Mouse (Mus musculus): Measurements from ENCODE around the gene Irs3.
"Not testable (repeated sequence)": the region's sequence is repeated elsewhere in the genome, so short reads cannot be mapped to it uniquely, and the experiment has no call there.

The Irs3 gene

DNA sequence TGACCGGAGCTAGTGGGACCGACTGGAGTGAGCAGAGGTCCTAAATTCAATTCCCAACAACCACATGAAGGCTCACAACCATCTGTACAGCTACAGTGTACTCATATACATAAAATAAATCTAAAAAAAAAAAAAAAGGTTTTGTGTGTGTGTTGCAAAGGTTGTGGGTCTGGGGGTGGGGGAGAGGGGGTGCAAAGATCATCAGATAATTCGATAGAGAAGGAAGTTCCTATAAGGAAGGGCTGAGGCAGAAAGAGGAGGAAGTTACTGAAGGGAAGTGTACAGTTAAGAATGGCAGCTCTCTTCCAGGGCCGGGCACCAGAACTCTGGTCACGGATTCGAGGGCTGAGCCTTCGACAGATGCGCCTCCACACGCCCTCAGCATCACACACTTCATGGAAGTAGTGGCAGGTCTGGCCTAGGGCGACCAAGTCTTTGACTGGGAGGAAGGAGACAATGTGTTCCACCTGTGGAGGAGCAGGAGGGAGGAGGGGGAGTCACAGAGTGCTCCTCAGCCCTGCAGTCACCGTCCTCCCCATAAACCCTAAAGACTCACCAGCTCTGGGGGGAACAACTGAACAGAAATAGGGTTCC lies 21.5 kb downstream of the Irs3 start:
- in situ Hi-C loops (cut with MseI, MboI), result no loop called here

DNA sequence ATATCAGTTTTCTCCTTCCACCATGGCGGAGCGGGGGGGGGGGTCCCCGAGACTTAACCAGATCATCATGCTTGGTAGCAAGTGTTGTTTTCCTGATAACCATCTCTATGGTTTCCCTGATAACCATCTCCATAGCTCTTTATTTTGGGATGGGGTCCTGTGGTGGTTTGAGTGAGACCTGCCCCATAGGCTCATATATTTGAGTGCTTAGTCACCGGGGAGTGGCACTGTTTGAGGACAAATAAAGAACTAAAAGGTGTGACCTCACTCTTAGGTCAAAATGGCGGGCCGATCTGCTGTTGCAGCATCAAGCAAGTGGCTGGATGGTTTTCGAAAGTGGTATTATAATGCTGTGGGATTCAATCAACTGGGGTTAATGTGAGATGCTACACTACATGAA lies 30.2 kb downstream of the Irs3 start:
- in situ Hi-C loops (cut with MseI, MboI), result no loop called here

DNA sequence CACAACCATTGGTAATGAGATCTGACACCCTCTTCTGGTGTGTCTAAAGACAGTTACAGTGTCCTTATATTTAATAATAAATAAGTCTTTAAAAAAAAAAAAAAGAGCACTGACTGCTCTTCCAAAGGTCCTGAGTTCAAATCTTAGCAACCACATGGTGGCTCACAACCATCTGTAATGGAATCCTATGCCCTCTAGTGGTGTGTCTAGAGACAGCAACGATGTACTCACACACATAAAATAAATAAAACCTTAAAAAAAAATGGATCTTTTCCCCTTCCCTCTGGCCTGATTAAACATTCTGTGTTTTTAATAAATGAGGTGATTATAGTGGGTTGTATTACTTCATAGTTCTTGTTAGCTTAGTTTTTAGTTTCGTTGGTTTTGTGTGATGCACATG lies 30.6 kb downstream of the Irs3 start:
- in situ Hi-C loops (cut with MseI, MboI), result not testable (repeated sequence)

DNA sequence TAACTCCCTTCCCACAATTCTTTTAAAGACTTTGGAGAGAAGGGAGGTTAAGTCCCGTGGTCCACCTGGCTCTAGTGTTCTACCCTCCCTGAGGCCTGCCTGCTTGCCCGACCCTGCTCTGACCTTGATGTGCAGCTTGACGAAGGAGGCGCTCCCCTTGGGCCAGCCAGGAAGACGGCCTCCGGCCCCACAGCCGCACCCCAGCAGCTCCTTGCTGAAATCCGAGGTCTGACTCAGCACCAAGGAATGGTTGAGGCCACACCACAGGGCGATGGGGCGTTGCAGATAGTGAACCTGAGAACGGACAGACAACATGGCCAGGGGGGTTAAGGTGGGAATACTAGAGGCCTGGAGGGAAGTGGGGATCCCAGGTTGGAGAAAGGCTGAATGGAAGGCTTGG lies 32.0 kb downstream of the Irs3 start, which contains the start of gene Pcolce:
Pcolce (minus strand) TSS at position 235 of the 400 bp plus-strand sequence.
- in situ Hi-C loops (cut with MseI, MboI), result no loop called here

DNA sequence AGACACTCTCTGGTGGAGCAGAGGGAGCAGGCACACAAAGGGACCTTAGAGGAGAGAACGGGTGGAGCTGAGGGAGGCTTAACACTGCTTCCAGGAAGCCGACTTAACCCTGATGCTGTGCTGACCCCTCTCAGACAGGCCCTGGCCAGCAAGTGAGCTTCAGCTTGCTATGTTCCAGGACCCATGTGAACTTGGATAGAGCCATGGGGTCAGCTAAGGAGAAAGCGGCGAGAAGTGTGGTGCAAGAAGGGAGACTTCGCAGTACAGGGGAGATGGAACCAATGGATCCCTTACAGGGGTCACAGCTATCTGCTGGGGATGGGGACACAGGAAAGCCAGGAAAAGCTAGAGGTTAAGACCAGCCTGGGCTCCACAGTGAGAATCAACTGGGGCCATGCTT lies 32.4 kb downstream of the Irs3 start:
- in situ Hi-C loops (cut with MseI, MboI), result no loop called here

DNA sequence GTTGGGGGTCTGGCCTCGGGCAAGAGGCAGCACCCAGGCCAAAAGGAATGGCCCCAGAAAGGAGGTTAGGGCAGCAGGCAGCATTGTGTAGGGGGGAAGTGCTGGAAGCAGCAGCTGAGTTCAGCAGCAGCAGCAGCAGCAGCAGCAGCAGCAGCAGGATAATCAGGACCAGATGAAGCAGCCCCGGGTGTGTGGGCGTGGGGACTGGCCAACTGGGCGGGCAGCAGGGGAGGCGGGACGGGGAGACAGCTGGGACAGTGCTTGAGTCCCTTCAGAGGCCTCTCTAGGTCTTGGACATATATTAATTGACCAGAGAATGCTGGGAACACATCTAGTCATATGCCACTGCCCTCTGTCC lies 34.3 kb downstream of the Irs3 start:
- in situ Hi-C loops (cut with MseI, MboI), result no loop called here

DNA sequence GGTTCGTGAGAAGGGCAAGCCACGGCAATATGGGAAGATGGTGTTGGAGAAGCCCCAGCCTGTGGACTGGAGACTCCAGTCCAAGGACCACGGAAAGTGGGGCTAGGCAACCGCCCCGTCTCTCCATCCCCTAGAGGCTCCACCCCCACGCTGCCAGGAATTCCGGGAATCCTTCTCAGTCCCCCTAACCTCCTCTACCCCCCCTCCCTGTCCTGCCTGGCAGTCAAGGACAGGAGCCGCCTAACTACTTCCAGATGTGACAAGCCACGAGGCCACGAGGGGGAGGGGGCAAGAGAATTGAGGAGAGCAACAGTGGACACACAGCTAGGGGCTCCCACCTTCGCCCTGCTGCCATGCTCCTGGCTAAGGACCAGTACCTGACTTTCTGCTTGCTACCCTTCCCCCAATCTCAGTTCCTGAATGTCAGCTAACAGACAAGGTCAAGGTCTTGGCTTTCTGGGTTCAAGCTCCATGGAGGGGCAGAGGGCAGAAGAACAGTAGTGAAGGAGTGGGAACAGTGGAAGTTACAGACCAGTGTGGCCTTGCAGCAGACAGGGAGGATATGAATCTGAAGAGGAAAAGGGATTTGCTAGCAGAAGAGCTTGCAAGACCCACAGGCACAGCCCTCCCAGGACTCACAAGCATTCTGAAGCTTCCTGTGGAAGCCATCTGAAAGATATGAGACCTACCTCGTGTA lies 34.8 kb downstream of the Irs3 start:
- in situ Hi-C loops (cut with MseI, MboI), result no loop called here

DNA sequence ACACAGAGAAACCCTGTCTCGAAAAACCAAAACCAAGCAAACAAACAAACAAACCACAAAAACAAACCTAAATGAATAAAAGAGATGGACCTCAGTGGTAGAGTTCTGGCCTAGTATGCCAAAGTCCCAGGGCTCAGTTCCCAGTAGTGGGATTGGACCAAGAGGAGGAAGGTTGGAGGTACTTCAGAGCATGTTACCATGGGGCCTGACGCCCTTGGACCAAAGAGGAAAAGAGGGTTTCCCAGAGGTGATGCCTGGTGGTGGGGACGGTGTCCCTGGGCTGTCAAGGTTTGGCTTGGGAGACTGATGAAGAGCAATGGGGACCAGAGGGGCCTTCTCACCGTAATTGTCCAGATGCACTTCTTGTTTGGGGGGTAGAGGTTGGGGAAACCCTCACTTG lies 35.5 kb downstream of the Irs3 start:
- in situ Hi-C loops (cut with MseI, MboI), result no loop called here

DNA sequence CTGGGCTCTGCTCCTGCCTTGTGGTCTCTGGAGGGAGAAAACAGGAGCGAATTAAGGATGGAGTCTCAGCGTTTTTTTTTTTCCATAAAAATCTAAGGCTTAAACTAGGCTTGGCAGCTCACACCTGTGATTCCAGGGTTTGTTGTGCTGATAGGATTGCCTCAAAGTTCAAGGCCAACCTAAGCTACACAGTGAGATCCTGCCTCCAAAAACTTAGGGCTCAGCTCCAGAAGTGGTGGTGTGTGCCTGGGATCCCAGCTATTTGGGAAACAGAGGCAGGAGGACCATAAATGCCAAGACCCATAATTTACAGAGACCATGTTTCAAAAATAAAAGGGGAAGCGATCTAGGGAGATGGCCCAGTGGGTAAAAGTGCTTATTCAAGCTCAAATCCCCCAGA lies 36.2 kb downstream of the Irs3 start:
- in situ Hi-C loops (cut with MseI, MboI), result no loop called here

DNA sequence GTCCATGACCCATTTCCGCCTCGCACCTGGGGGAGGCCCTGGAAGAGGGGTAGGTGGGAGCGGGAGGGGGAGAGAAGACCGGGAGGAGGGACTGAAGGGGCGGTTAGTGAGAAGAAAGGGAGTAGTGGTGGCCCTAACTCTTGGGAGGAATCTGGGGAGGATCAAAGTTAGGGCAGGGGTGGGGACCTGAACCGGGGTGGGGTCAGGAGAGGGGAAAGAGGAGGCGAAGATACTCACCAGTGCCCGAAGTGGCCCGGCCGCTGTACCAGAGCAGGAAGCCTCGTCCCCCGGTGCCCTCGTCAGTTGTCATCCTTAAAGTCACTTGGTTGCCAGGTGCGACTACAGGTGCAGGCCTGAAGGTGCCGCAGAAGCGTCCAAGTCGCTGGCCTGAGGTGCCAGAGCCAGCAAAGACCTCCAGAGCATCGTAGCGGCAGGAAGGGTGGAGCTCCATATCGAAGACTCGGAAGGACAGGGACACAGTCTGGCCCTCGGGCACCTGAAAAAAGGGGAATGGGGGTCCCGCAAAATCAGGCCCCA lies 36.8 kb downstream of the Irs3 start:
- in situ Hi-C loops (cut with MseI, MboI), result no loop called here

DNA sequence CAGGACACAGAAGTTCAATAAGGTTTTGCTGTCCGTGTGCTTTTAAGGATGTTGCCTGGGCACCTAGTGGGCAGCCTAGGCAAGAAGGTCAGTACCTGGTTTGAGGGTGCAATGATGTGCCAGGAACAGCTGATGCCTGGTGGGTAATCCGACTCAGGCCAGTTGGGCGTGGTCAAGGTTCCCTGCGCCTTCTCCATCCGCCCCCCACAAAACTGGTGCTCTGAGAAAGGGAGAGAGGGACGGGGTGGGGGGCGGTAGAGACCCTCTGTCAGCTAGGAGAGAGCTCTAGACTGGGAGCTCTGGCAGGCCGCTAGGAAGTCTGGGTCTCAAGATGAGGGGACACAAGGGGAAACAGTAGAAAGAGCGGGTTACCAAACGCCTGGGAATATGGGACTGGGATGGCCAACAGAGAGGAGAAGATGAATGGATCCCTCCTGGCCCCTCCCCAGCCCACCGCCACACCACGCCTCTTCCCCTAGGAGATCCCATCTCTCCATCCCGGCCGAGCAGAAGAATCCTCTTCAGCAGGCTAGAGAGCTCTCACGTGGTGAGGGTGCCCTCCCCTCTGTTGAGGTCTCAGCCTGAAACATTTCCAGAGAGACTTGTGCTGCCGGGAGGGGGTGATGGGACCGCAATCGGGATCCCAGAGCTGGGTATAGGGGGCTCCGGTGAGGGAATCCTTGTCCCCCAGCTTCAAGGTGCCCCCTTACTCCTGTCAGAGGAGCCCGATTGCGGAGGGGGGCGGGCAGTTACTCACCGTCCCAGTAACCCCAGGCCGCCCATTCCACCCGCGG lies 37.5 kb downstream of the Irs3 start:
- in situ Hi-C loops (cut with MseI, MboI), result no loop called here

DNA sequence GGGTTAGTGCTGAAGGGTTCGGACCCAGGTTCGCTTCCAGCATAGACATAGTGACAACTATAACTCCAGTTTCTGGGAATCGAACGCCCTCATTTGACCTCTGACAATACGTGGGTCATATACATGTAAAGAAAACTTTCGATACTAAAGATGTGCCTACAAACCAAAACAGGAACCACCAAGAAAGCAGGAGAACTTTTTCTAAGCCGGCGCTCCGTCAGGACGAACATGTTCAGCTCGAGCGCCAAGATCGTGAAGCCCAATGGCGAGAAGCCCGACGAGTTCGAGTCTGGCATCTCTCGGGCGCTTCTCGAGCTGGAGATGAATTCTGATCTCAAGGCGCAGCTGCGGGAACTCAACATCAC lies 44.2 kb downstream of the Irs3 start:
- in situ Hi-C loops (cut with MseI, MboI), result no loop called here

DNA sequence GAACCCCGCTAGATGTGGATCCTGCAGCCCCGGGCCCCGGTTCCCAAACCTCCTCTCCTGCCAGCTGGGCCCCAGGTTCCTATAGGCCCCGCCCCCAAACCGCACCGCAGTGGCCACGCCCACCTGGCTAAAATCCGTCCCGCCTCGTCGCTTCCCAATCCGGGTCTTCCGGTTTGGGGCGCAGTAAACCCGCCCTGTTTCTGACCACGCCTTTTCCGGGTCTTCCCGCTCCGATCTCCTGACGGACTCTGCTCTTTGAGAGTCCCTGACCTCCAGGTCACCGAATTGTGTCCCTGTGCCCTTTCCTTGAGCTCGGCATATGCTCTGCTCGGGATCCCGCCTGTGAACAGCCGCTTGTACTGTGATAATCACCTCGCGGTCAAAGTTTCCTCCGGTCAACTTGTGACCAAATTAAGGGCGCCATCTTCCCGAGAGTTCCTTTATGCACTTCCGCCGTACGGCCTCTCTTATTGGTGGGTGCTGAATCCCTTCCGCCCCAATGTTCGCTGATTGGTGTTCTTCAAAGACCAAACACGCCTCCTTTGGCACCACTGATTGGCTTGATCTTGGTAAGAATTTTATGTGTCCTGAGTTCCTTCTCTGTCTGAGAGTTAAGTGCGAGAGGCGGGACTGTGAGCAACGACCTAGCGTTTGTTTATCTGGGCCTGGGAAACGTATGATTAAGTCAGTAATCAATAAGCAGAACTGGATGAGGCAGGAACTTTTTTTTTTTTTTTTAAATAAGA lies 44.7 kb downstream of the Irs3 start, which contains the start of gene Mospd3:
Mospd3 (minus strand) TSS at position 440 of the 746 bp plus-strand sequence.
- in situ Hi-C loops (cut with MseI, MboI), result no loop called here

DNA sequence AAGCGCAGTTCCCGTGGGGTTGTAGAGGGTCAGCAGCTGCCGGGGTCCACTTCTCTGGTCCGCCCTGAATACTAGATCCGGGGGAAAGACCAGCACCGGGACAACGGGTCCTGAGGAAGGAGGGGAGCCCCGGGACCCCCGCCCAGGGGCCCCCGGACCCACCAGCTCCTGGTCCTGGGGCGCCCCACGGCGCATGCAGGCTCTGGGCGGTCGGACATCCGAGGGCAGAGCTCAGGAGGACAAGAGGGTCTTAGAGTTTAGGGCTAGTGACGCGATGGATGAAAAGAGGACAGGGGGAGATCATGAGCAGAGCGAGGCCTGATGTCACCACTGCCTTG lies 45.3 kb downstream of the Irs3 start:
- in situ Hi-C loops (cut with MseI, MboI), result no loop called here

DNA sequence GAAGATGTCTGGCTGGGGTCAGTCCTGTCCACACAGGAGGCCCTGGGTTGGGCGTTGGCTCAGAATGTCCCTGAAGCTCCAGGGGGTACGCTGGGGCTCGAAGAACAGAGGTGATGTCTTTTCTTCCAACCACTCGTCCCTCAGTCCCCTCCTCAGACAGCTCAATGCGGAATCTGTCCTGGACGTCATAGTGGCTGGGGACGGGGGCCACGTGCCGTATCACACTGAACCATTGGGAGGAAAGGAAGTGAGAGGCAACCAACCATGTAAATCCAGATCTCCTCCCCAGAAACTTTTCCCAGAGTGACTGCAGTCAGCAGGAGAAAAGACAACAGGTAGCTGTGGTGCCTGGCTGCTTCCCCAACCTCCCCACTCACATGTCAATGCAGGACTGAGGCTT lies 45.9 kb downstream of the Irs3 start:
- in situ Hi-C loops (cut with MseI, MboI), result no loop called here

DNA sequence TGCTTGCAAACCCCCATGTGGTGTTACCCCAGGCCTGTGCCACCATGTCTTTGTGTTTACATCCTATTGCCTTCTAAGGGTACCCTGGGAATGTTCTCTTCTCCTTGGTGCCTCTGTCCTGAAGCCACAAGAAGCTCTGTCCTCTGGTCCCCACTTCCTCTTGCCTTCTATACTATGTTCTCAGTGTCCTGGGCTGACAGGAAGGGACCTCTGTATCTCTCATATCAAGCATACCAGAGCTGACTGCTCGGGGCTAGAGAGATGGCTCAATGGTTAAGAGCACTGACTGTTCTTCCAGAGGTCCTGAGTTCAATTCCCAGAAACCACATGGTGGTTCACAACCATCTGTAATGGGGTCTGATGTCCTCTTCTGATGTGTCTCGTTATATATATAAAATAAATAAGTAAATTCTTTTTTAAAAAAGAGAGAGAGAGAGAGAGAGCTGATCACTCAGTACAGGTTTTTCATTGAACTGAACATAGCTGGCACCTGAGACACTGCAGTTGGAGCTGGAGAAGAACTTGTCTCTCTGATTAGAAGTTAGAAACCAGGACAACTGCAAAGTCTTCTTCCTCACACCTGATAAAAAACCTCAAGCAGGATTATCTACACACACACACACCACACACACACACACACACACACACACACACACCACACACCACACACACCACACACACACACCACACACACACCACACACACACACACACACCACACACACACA lies 47.3 kb downstream of the Irs3 start:
- in situ Hi-C loops (cut with MseI, MboI), result no loop called here

DNA sequence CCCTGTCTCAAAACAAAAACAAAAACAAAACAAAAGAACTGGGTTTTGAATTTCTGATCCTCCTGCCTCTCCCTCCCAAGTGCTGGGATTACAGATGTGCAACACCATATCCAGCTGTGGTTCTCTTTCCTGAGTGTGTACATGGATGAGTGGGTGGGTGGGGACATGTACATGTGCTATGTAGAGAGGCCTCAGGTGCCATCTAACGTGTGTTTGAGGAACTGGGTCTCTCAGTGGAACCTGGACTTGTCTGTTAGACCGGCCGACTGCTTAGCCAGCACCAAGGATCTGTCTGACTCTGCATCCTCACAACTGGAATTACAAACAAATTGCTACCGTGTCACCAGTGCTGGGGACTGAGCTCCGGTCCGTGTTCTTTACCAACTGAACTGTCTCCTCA lies 47.9 kb downstream of the Irs3 start:
- in situ Hi-C loops (cut with MseI, MboI), result no loop called here

DNA sequence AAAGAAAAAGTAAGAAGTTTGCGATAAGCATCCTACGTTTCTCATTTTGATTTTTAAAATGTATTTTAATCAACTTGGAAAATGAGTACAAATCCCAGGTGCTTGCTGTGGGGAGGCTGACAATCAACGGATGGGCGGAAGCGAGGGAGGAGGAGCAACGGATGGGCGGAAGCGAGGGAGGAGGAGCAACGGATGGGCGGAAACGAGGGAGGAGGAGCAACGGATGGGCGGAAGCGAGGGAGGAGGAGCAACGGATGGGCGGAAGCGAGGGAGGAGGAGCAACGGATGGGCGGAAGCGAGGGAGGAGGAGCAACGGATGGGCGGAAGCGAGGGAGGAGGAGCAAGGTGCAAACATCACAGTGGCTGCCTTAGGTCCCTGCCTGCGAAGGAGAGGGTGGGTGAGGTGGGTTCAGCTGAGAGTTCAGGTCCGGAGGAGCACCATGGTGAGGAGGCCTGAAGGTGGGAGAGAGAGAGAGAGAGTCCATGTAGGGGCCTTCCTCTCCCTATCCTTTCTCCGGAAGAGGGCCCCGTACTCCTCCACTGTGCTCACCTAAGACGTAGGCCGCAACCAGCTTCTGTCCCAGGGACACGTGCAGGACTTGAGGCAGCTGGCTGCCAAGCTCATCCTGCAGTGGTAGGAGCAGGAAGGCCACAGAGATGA lies 48.8 kb downstream of the Irs3 start:
- in situ Hi-C loops (cut with MseI, MboI), result no loop called here

DNA sequence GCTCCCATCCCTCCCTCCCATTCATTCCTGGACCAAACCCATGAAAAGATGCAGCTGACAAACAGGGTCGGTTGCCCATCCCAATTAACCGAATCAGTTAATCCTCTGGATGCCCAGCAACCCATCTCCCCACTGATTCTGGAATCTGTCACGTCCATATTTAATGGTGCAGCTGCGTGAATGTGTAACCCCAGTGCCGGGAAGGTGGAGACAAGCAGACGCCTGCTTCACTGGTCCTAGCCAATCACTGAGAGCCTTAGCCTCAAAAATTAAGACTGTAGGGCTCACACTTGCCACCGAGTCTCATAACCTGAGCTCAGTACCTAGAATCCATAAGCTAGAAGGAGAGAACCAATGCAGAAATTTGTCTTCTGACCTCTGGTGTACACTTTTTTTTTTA lies 49.6 kb downstream of the Irs3 start:
- in situ Hi-C loops (cut with MseI, MboI), result no loop called here
